Mouse (Mus musculus) layer of hippocampus, adult 8-10 months (tissue): ENCODE results near the gene Mageb2. TPM values are rescaled to one million over a fixed set of nuclear protein-coding genes. Genes with fewer than 3 reads are reported as not detected.
"Not testable (repeated sequence)": the region's sequence is repeated elsewhere in the genome, so short reads cannot be mapped to it uniquely, and the experiment has no call there.

Source experiments
- DNase-seq, 2 experiments: peaks; one replicate each; pipeline ENCODE4 v3.0.0; 2022; ENCODE audit warnings: low spot score in 2 of 2
- total RNA-seq, 4 experiments: library from RNA; stranded (reverse); gene quantifications; 2 replicates each; pipeline ENCODE4 v1.2.4; 2022

Gene Mageb2
- total RNA-seq = not detected

DNA sequence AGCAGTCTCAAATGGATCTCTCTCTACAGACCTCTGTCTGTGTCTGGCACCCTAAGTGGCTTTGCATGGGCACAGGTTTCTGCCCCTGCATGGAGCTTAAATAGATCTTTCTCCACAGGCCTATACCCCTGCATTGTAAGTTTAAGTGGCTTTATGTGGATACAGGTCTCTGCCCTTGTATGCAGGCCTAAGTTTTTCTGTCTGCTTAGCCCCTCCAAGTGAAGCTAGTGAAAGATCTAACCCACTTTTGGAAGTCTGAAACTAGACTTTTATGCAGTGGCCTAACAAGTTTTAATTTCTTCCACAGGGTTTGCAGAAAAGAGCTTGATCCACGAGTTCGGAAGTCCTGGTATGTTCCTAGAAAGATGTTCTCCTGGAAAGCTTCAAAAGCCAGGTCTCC is at the start of gene Mageb2:
Gene Mageb2 (plus strand): TSS at position 301 of the 400 bp plus-strand sequence.
- not testable (repeated sequence) for DNase-seq

DNA sequence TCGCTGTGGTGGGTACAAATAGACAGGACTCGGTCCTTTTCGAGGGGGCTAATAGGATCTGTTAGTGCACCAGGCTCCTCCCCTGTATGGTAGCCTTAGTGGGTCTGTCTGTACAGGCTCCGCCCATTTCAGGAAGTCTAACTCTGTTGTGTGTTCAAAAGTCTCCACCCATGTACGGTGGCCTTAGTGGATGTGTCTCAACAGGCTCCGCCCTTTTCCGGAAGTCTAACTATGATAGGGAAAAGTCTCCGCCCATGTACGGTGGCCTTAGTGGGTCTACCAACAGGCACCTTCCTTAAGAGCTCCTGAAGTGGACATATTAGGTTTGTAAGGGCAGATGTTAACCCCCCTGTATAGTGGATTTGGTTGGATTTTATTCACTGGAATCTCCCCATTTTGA is 18.2 kb upstream of the Mageb2 start:
- DNase-seq = not testable (repeated sequence)

Other genes starting within 250 kb of the Mageb2 start
- gene Gm5072, start 60.8 kb downstream of the Mageb2 start, total RNA-seq = not detected
- not detected for gene Gm8914, start 148.4 kb downstream of the Mageb2 start, total RNA-seq
- not detected for gene 1700084M14Rik, start 244.2 kb downstream of the Mageb2 start, total RNA-seq